Mouse (Mus musculus): ENCODE measurements at regions not wholly inside any gene's neighbourhood (a gene's known extent, or its start where the extent isn't known, plus 50 kb on each side); places are given as distances from the start of the nearest gene placed in this dataset.

DNA sequence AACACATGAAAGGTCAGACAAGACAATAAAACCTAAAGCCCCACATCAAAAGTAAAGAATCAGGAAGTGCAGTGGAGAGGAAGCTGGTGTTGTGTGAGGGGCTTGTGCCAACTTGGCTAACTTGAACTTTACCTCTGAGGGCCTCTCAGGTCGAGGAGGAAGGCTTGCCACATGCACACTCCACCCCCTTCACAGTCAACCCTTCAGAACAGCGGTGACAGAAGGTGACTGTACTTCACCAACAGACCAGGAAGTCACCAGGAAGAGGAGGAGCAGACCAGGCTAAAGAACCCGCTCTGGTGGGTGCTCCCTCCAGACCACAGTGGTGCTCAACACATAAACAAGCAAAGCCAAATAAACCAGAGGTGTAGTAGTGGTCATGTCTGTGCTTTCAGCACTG is 341.0 kb downstream of the Zfp706 start:
- WGBS, result 71% methylated on average over 3 of the region's 3 CpGs

GRCm38 (mm10) chr15:36664391-36664790 is 343.2 kb downstream of the Zfp706 start:
- H3K4me2 ChIP-seq, result no peak overlapping the region
- H3K4me3 ChIP-seq (replicated peaks), result no peak overlapping the region
- H3K36me3 ChIP-seq, result no peaks in the 10 kb centered on the region
- no peaks in the 10 kb centered on the region for H3K4me1 ChIP-seq
- no peak overlapping the region for H3K9ac ChIP-seq (replicated peaks)
- H3K27ac ChIP-seq (replicated peaks), result no peak overlapping the region
- H3K27me3 ChIP-seq (replicated peaks), result no peaks in the 10 kb centered on the region
- 82% methylated on average over 6 of the region's 6 CpGs for WGBS
- no peak for ATAC-seq (ENCODE audit: low FRiP score)
- H3K9me3 ChIP-seq (replicated peaks), result no peaks in the 10 kb centered on the region

More for the DNA sequence above, 341.0 kb downstream of the Zfp706 start:
- Histone ChIP-seq H3K4me3 (replicated peaks) (no peak overlapping the region), H3K4me1 (no peaks in the 10 kb centered on the region), H3K9me3 (replicated peaks) (no peaks in the 10 kb centered on the region), H3K9ac (replicated peaks) (no peak overlapping the region), H3K27me3 (replicated peaks) (no peaks in the 10 kb centered on the region), H3K36me3 (no peaks in the 10 kb centered on the region), H3K27ac (replicated peaks) (no peak overlapping the region), H3K4me2 (no peak overlapping the region)
- no peak for ATAC-seq (ENCODE audit: low FRiP score)

- Histone ChIP-seq H3K4me3 (replicated peaks) (no peak overlapping the region), H3K36me3 (no peaks in the 10 kb centered on the region), H3K9me3 (replicated peaks) (no peaks in the 10 kb centered on the region), H3K27me3 (replicated peaks) (no peaks in the 10 kb centered on the region), H3K27ac (replicated peaks) (no peak overlapping the region), H3K4me1 (no peaks in the 10 kb centered on the region), H3K9ac (replicated peaks) (no peak overlapping the region), H3K4me2 (no peak overlapping the region)
- 81% methylated on average over 7 of the region's 7 CpGs for WGBS
- no peak for ATAC-seq (ENCODE audit: low FRiP score)
These were observed 346.6 kb downstream of the Zfp706 start for GRCm38 (mm10) chr15:36660986-36661385.
